Mouse (Mus musculus) hindbrain, embryonic 15.5 days (tissue): ENCODE data around the gene Gm37240. TPM values are rescaled to one million over a fixed set of nuclear protein-coding genes. Genes with fewer than 3 reads are reported as not detected.

Experiments used
- ATAC-seq: fragments of 200-750 bp; cut with Nextera tagmentation; 2 replicates; pipeline ENCODE4 v1.8.0; 2017; ENCODE audit warnings: low read depth, moderate number of reproducible peaks, moderate TSS enrichment; ENCODE audit not compliant: low FRiP score
- H3K27ac ChIP-seq: fragments of 300-500 bp; sonication (generic); replicated peaks from 2 replicates; pipeline ENCODE4 v1.5.1; 2015; ENCODE audit warnings: mild to moderate bottlenecking, inconsistent platforms
- H3K27me3 ChIP-seq: fragments of 300-500 bp; sonication (generic); 2 replicates; pipeline ENCODE4 v1.6.1; 2015; ENCODE audit warnings: control low read depth, inconsistent platforms
- H3K36me3 ChIP-seq: fragments of 300-500 bp; sonication (generic); 2 replicates; pipeline ENCODE4 v1.6.1; 2015; ENCODE audit warnings: control low read depth, inconsistent platforms
- H3K4me1 ChIP-seq: fragments of 300-500 bp; sonication (generic); replicated peaks from 2 replicates; pipeline ENCODE4 v1.6.1; 2015; ENCODE audit warnings: control low read depth, inconsistent platforms
- H3K4me2 ChIP-seq: fragments of 300-500 bp; sonication (generic); 2 replicates; pipeline ENCODE4 v1.6.1; 2015; ENCODE audit warnings: moderate library complexity, mild to moderate bottlenecking, inconsistent platforms
- H3K4me3 ChIP-seq: fragments of 300-500 bp; sonication (generic); 2 replicates; pipeline ENCODE4 v1.5.1; 2015; ENCODE audit warnings: mild to moderate bottlenecking, inconsistent platforms
- H3K9ac ChIP-seq: fragments of 300-500 bp; sonication (generic); 2 replicates; pipeline ENCODE4 v1.6.1; 2015; ENCODE audit warnings: inconsistent platforms
- H3K9me3 ChIP-seq: fragments of 300-500 bp; sonication (generic); 2 replicates; pipeline ENCODE4 v1.6.1; 2016; ENCODE audit warnings: control low read depth, inconsistent platforms
- WGBS: fragments of 180-500 bp; shearing (Covaris S2); methylation state at CpG from one replicate; pipeline ENCODE4 v1.1.7; 2015; 5-methylcytosine and 5-hydroxymethylcytosine counted together
- polyA plus RNA-seq: library from polyadenylated mRNA; unstranded; fragments of >200 nt; fragmentation: Nextera tagmentation; extraction: Ambion mirVana; gene quantifications from 2 replicates; pipeline ENCODE4 v1.2.1, GENCODE M21; 2015

Gm37240 gene
- polyA plus RNA-seq, 1 experiment from 2014 or later = 0.87 TPM

DNA sequence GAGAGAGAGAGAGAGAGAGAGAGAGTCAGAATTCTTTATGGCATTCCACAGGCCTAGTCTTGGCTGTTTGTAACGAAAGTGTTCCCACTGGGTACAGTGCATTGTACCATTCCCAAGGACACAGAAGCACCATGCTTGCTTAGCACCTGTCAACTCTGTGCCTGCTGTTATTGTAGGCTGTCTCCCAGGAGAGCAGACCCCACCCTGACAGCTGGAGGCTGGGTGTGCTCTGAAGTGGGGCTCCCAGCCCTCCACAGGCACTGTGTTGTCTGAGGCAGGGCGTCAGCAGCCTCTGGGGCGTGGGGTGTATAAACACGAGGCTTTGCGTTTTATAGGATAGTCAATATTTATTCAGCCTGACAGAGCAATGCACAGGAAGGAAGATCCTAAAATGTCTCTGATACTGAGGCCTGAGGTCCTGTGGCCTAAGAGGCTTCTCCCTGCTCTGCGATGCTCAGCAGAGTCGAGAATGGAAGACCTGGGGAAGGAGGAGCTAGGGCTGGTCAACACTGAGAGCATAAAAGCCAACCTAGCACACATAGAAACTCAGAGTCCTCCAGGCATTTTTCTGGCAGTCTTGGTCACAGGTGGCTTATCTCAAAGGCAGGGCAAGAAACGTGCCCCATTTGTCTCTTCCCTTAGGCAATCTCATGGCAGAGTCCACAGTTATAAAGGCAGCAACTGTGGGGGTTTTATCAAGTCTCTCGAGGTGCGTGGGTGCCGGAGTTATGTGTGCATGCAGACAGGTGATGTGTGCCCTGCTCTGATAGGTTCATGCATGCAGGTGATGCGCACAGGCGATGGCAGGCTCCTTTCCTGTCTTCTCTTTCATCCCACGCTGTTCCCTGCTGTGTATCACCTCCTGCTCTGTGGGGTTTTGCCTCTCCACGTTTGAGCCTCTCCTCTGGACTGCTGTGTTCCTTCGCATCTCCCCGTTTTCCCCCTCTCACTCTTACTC, 677.2 kb downstream of the Gm37240 start:
- Histone ChIP-seq H3K4me2 (no peak overlapping the region), H3K9me3 (no peaks in the 10 kb centered on the region), H3K4me1 (no peaks in the 10 kb centered on the region), H3K4me3 (no peak overlapping the region), H3K36me3 (no peaks in the 10 kb centered on the region), H3K9ac (no peak overlapping the region), H3K27me3 (no peaks in the 10 kb centered on the region), H3K27ac (no peak overlapping the region)
- WGBS = 81% methylated on average over 17 of the region's 17 CpGs
- ATAC-seq = no peak

DNA sequence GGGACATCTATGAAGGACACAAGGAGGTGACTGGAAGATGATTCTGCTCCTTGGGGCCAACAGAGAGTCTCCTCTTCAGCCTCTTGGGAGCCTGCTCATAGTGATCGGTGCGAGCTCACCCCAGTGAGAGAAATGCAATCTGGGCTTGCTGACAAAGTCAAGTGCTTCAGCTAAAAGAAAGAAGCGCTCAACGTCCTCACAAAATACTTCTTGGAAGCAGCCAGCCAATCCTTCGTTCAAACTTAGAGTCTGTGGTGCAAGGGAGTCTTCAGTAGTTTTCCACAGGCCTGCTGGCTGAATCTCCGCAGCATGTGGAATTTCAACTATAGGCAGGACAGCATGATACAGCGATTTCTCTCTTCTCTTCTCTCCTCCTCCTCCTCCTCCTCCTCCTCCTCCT, 680.8 kb downstream of the Gm37240 start:
- 93% methylated on average over 7 of the region's 7 CpGs for WGBS
- no peaks in the 10 kb centered on the region for H3K9me3 ChIP-seq
- H3K9ac ChIP-seq = no peak overlapping the region
- peaks cover 5% of the 10 kb centered on the region; the same call in 1 of the 2 replicates for H3K4me1 ChIP-seq
- H3K4me2 ChIP-seq = no peak overlapping the region
- no peaks in the 10 kb centered on the region for H3K36me3 ChIP-seq
- H3K27ac ChIP-seq = no peak overlapping the region
- H3K27me3 ChIP-seq = no peaks in the 10 kb centered on the region
- no peak for ATAC-seq
- no peak overlapping the region for H3K4me3 ChIP-seq

DNA sequence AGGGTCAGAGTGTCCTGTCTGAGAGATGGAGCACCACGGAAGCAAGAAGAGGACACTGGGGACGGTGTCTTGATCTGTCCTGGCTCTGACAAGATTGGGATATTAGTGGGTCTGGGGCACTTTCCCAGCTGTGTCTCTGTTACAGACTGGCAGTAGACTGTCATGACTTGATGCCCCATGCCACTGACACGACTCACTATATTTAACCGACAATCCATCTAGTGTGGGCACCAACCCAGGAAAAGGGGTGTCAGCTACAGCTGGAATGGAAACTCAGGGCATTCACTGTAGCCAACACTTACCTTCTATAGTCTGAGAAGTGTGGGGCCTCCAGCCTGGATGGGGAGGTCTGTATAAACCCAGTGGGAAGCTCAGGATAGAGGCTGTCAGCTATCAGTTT, 681.4 kb downstream of the Gm37240 start:
- Histone ChIP-seq H3K27ac (no peak overlapping the region), H3K4me2 (no peak overlapping the region), H3K9ac (no peak overlapping the region), H3K27me3 (no peaks in the 10 kb centered on the region), H3K36me3 (no peaks in the 10 kb centered on the region), H3K9me3 (no peaks in the 10 kb centered on the region), H3K4me3 (no peak overlapping the region), H3K4me1 (peaks cover 9% of the 10 kb centered on the region; the same call in 1 of the 2 replicates)
- WGBS = 88% methylated on average over 4 of the region's 4 CpGs
- no peak for ATAC-seq

DNA sequence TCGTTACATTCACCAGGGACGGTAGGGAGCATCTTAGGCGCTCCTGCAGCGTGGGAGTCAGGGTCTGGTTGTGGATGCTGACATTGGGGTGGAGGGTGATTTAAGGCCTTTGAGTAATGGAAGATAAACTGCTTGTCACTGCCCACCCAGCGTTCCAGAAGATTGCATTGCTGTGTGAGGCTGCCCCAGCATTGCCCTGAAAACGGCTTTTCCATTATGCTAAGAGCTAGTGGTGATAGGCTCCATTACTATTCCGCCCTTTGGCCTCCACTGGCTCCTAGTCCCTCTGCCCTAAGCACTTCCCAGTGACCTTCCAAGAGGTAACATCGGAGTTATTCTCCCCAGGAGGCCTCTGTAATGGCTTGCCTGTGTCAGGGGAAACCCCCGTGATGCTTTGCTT, 683.7 kb downstream of the Gm37240 start:
- no peaks in the 10 kb centered on the region for H3K27me3 ChIP-seq
- 55% methylated on average over 9 of the region's 9 CpGs for WGBS
- no peak for ATAC-seq
- H3K36me3 ChIP-seq = no peaks in the 10 kb centered on the region
- H3K4me2 ChIP-seq = no peak overlapping the region
- no peaks in the 10 kb centered on the region for H3K9me3 ChIP-seq
- H3K9ac ChIP-seq = no peak overlapping the region
- H3K27ac ChIP-seq = no peak overlapping the region
- peaks cover 9% of the 10 kb centered on the region; the same call in 1 of the 2 replicates for H3K4me1 ChIP-seq
- no peak overlapping the region for H3K4me3 ChIP-seq

DNA sequence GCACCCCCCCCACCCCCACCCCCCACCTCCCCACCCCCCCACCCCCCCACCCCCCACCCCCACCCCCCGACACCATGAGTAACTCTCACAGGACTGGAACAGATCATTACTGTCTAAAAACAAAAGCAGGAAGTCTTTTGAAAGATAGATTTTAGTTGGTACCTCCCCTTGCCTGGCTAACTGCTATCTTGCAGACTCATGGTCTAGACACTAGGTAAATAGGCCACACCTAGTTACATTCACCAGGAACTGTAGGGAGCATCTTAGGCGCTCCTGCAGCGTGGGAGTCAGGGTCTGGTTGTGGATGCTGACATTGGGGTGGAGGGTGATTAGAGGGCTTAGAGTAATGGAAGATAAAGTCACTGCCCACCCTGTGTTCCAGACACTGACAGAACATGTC, 684.6 kb downstream of the Gm37240 start:
- Histone ChIP-seq H3K27ac (no peak overlapping the region), H3K36me3 (no peaks in the 10 kb centered on the region), H3K4me2 (no peak overlapping the region), H3K9me3 (no peaks in the 10 kb centered on the region), H3K9ac (no peak overlapping the region), H3K4me1 (peaks cover 9% of the 10 kb centered on the region; the same call in 1 of the 2 replicates), H3K4me3 (no peak overlapping the region), H3K27me3 (no peaks in the 10 kb centered on the region)
- no peak for ATAC-seq
- 74% methylated on average over 3 of the region's 3 CpGs for WGBS

DNA sequence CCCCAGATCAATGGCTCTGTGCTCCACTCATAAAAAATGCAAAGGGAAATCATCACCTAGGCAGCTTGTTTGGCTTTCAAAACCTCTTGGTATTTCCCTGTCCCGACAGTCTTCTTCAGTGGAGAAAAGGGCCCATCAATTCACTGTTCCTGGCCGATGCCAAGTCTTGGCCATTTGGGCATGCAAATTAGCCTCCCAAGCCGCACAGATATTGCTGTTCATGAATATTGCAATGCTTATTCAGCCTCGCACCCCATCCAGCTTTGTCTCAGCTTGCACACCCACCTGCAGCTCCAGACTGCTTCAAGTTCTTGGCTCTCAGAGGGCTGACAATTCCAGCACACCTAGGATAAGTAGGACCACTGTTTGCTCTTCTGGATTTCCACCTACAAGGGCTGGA, 685.5 kb downstream of the Gm37240 start:
- Histone ChIP-seq H3K27me3 (no peaks in the 10 kb centered on the region), H3K9ac (no peak overlapping the region), H3K4me3 (no peak overlapping the region), H3K36me3 (no peaks in the 10 kb centered on the region), H3K4me2 (no peak overlapping the region), H3K4me1 (peaks cover 9% of the 10 kb centered on the region; the same call in 1 of the 2 replicates), H3K9me3 (no peaks in the 10 kb centered on the region), H3K27ac (no peak overlapping the region)
- whole genome bisulfite sequencing = 25% methylated on average over 4 of the region's 4 CpGs
- no peak for ATAC-seq

DNA sequence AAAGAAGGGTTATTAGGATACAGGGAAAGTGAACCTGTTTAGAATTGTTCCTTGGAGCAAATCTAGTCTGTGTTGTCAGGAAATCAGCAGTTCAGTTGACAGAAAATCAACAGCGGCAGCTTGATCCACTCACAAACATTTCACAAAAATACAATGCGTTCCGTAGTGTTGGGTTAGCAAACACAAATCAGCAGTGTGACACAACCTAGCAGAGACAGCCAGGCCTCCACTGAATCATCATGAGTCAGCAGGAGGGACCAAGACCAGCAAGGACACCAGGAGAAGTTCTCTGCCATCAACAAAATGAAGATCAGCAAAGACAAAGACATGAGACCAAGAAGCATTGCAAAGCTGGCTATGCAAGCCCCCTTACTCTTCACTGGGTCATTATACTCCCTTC, 688.8 kb downstream of the Gm37240 start:
- Histone ChIP-seq H3K9ac (no peak overlapping the region), H3K9me3 (no peaks in the 10 kb centered on the region), H3K27ac (no peak overlapping the region), H3K4me1 (peaks cover 9% of the 10 kb centered on the region; the same call in 1 of the 2 replicates), H3K4me2 (no peak overlapping the region), H3K27me3 (no peaks in the 10 kb centered on the region), H3K36me3 (no peaks in the 10 kb centered on the region), H3K4me3 (no peak overlapping the region)
- no peak for ATAC-seq
- 93% methylated on average over 3 of the region's 3 CpGs for WGBS

DNA sequence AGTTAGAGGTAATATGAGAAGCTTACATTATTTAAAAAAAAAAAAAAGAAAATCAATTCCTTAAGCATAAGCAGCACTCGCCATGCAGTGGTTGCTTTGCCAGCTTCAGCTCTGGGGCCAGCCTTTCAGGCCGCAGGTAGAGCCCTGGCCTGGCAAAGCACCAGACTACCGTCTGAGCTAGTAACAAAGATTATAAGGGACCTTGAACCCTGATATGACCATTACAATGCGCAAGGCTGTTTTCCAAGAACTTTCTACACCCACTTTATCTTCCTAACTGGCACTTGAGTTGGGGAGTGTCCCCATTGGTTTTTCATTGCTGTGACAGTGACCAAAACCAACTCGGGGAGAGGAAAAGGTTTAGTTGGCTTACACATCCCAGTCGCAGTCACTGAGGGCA, 690.2 kb downstream of the Gm37240 start:
- 89% methylated on average over 6 of the region's 6 CpGs for WGBS
- no peak overlapping the region for H3K9ac ChIP-seq
- no peaks in the 10 kb centered on the region for H3K9me3 ChIP-seq
- peaks cover 9% of the 10 kb centered on the region; the same call in 1 of the 2 replicates for H3K4me1 ChIP-seq
- H3K4me2 ChIP-seq = no peak overlapping the region
- H3K27me3 ChIP-seq = no peaks in the 10 kb centered on the region
- no peak overlapping the region for H3K27ac ChIP-seq
- H3K36me3 ChIP-seq = no peaks in the 10 kb centered on the region
- no peak overlapping the region for H3K4me3 ChIP-seq
- no peak for ATAC-seq

DNA sequence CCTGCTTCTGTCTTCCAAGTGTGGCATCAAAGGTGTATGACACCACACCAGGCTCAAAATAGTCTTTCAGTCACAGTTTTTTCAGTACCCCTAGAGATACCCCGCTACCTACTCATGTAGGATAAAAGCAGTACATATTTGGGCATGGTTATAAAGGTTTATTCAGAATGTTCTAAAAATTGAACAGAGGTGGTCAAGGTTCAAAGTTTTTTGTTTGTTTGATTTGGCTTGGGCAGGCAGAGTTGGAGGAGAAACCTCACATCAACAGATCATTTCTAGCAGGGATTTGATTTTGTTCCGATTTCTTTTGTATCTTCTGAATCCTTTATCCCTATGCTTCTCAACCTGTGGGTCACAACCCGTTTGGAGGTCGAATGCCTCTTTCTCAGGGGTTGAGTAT, 690.7 kb downstream of the Gm37240 start:
- peaks cover 5% of the 10 kb centered on the region; the same call in 1 of the 2 replicates for H3K4me1 ChIP-seq
- WGBS = 92% methylated on average over 4 of the region's 4 CpGs
- H3K27ac ChIP-seq = no peak overlapping the region
- no peaks in the 10 kb centered on the region for H3K36me3 ChIP-seq
- H3K9me3 ChIP-seq = no peaks in the 10 kb centered on the region
- H3K27me3 ChIP-seq = no peaks in the 10 kb centered on the region
- H3K9ac ChIP-seq = no peak overlapping the region
- no peak overlapping the region for H3K4me2 ChIP-seq
- no peak for ATAC-seq
- H3K4me3 ChIP-seq = no peak overlapping the region

DNA sequence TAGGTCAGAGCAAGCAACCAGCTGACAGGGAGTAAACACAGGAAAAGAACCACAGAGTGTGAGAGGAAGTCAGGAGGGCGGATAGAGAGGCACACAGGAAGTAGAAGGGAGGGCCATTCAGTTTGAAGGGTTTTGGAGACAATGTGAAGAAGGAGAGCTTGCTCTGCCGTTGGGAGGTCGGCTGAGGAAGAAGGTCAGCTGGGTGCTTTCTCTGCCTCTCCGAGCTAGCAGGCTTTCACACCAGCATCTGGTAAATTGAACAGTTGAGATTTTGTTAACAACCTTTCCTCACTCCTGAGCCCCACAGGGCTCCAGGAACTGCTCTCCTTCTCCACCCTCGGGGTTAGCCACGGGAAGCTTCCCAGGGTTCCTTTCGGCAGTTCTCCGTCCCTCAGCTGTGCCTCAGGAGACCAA, 692.2 kb downstream of the Gm37240 start:
- H3K27me3 ChIP-seq = no peaks in the 10 kb centered on the region
- H3K4me2 ChIP-seq = peak overlapping the region; percentile 12; the same call in 1 of the 2 replicates
- H3K4me3 ChIP-seq = no peak overlapping the region
- no peak overlapping the region for H3K27ac ChIP-seq
- no peak for ATAC-seq
- no peaks in the 10 kb centered on the region for H3K4me1 ChIP-seq
- H3K9ac ChIP-seq = no peak overlapping the region
- no peaks in the 10 kb centered on the region for H3K36me3 ChIP-seq
- no peaks in the 10 kb centered on the region for H3K9me3 ChIP-seq
- 72% methylated on average over 8 of the region's 8 CpGs for WGBS

DNA sequence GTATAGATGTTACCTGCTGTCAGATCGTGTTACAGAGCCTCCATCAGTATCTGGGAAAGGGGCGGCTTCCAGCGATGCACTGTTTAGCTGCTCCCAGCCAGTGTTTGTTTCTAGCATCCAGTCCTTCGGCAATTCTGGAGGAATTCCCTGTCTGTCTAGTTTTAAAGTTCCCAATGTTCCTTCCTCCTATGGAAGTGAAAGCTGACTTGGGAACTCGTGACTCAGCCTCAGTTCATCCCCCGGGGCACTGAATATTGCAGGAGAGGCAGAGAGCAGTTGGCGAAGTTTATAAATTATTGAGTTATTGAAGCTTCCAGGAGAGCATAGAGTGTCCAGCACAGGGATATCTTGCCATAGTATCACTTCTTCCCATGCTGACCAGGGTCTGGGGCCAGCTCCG, 697.5 kb downstream of the Gm37240 start:
- no peaks in the 10 kb centered on the region for H3K27me3 ChIP-seq
- no peaks in the 10 kb centered on the region for H3K36me3 ChIP-seq
- no peak overlapping the region for H3K9ac ChIP-seq
- no peak for ATAC-seq
- H3K4me2 ChIP-seq = no peak overlapping the region
- peaks cover 33% of the 10 kb centered on the region for H3K4me1 ChIP-seq
- H3K4me3 ChIP-seq = no peak overlapping the region
- no peaks in the 10 kb centered on the region for H3K9me3 ChIP-seq
- H3K27ac ChIP-seq = no peak overlapping the region
- 76% methylated on average over 8 of the region's 8 CpGs for WGBS

DNA sequence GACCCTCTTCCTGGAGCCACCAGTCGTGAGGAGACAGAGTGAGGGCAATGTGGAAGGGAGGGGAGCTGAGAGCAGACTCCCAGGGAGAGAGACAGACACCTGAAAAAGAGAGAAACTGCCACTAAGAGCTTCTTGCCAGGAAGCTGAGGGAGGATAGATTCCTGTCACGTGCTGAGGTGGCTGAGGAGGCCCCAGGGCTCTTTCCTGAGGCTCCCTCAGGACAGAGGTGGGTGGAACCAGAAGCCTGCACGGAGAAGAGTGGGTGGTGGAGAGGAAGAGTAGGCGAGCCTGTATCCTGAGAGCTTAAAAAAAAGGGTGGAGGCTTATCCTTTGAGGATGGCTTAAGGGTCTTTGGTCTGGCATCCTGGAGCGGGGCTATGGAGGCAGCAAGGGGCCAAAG, 699.0 kb downstream of the Gm37240 start:
- Histone ChIP-seq H3K9me3 (no peaks in the 10 kb centered on the region), H3K9ac (no peak overlapping the region), H3K4me3 (no peak overlapping the region), H3K4me1 (peaks cover 36% of the 10 kb centered on the region), H3K27me3 (no peaks in the 10 kb centered on the region), H3K4me2 (no peak overlapping the region), H3K36me3 (no peaks in the 10 kb centered on the region), H3K27ac (no peak overlapping the region)
- WGBS = 43% methylated on average over 5 of the region's 5 CpGs
- ATAC-seq = no peak
